Mouse (Mus musculus) central nervous system, embryonic 14 days (tissue): Measurements from ENCODE around the gene Bms1. TPM values are rescaled to one million over a fixed set of nuclear protein-coding genes. Genes with fewer than 3 reads are reported as not detected.

ENCODE experiments used
- polyA plus RNA-seq: library from polyadenylated mRNA; depleted of rRNA; stranded (reverse); fragments of >200 nt; gene quantifications from 2 replicates; pipeline ENCODE4 v1.2.3, GENCODE M21; 2012; rRNA removed

Gene Bms1
- 23.6 and 24.3 TPM in 2 replicates for polyA plus RNA-seq

GRCm38 (mm10) chr6:118419050-118419920, at the start of gene Bms1:
Gene Bms1, minus strand, starts transcription at chr6:118419474.

GRCm38 (mm10) chr6:118455042-118455631, 35.9 kb upstream of the Bms1 start, which contains the start of gene Zfp248:
Gene Zfp248, minus strand, starts transcription at chr6:118455528.

Other genes with a start within 250 kb of the Bms1 start
- gene Ret, start 221.8 kb downstream of the Bms1 start, polyA plus RNA-seq, result 6.3 and 11.4 TPM in 2 replicates
- gene Zfp248, start 36.1 kb upstream of the Bms1 start, polyA plus RNA-seq, result 7.3 and 7.7 TPM in 2 replicates
- gene Zfp9, start 59.8 kb upstream of the Bms1 start, polyA plus RNA-seq, result 15.1 and 21.1 TPM in 2 replicates
- gene Ankrd26, start 142.8 kb upstream of the Bms1 start, polyA plus RNA-seq, result 15.5 and 16.4 TPM in 2 replicates